Mouse (Mus musculus) urinary bladder, postnatal 10 days (tissue): ENCODE measurements around the gene Prickle1.

Experiments
- DNase-seq: peaks from one replicate; pipeline ENCODE4 v3.0.0; 2022; ENCODE audit warnings: low spot score

The Prickle1 gene

GRCm38 (mm10) chr15:93594296-93594887, 1.3 kb downstream of the Prickle1 start:
- no peak for DNase-seq

GRCm38 (mm10) chr15:93592596-93592995, 3.1 kb downstream of the Prickle1 start:
- no peak for DNase-seq

- DNase-seq, result no peak
Measured at GRCm38 (mm10) chr15:93591831-93592321, 3.8 kb downstream of the Prickle1 start.

GRCm38 (mm10) chr15:93591371-93591770, 4.3 kb downstream of the Prickle1 start:
- DNase-seq, result no peak

- no peak for DNase-seq
Measured at GRCm38 (mm10) chr15:93588401-93588800, 7.3 kb downstream of the Prickle1 start.

- no peak for DNase-seq
Measured at GRCm38 (mm10) chr15:93587660-93588059, 8.0 kb downstream of the Prickle1 start.

GRCm38 (mm10) chr15:93583051-93583450, 12.6 kb downstream of the Prickle1 start:
- no peak for DNase-seq

- DNase-seq, result no peak
Measured at GRCm38 (mm10) chr15:93581736-93582135, 14.0 kb downstream of the Prickle1 start.

GRCm38 (mm10) chr15:93579899-93580298, 15.8 kb downstream of the Prickle1 start:
- DNase-seq, result no peak

- no peak for DNase-seq
Measured at GRCm38 (mm10) chr15:93579100-93579499, 16.6 kb downstream of the Prickle1 start.

- DNase-seq, result no peak
Measured at GRCm38 (mm10) chr15:93576361-93576760, 19.3 kb downstream of the Prickle1 start.

- no peak for DNase-seq
Measured at GRCm38 (mm10) chr15:93575884-93576283, 19.8 kb downstream of the Prickle1 start.

GRCm38 (mm10) chr15:93572889-93573288, 22.8 kb downstream of the Prickle1 start:
- DNase-seq, result no peak

GRCm38 (mm10) chr15:93570881-93571495, 24.7 kb downstream of the Prickle1 start:
- no peak for DNase-seq

- DNase-seq, result no peak
Measured at GRCm38 (mm10) chr15:93568911-93569310, 26.8 kb downstream of the Prickle1 start.

- DNase-seq, result no peak
Measured at GRCm38 (mm10) chr15:93567546-93568307, 28.0 kb downstream of the Prickle1 start.

- no peak for DNase-seq
Measured at GRCm38 (mm10) chr15:93563491-93563890, 32.2 kb downstream of the Prickle1 start.

GRCm38 (mm10) chr15:93561540-93561939, 34.2 kb downstream of the Prickle1 start:
- no peak for DNase-seq

- no peak for DNase-seq
Measured at GRCm38 (mm10) chr15:93558421-93558820, 37.3 kb downstream of the Prickle1 start.

GRCm38 (mm10) chr15:93555719-93556118, 40.0 kb downstream of the Prickle1 start:
- no peak for DNase-seq

- no peak for DNase-seq
Measured at GRCm38 (mm10) chr15:93554203-93554851, 41.4 kb downstream of the Prickle1 start.

GRCm38 (mm10) chr15:93552169-93552568, 43.5 kb downstream of the Prickle1 start:
- no peak for DNase-seq

- DNase-seq, result no peak
Measured at GRCm38 (mm10) chr15:93548297-93548696, 47.4 kb downstream of the Prickle1 start.
